Mouse (Mus musculus) heart, postnatal 0 days (tissue): ENCODE measurements at regions not wholly inside any gene's neighbourhood (a gene's known extent, or its start where the extent isn't known, plus 50 kb on each side); places are given as distances from the start of the nearest gene placed in this dataset.

Experiments
- CTCF ChIP-seq: IDR thresholded peaks from 2 replicates; pipeline ENCODE4 v1.5.1; 2016; ENCODE audit warnings: antibody characterized with exemption, control low read depth, low read depth
- EP300 ChIP-seq: IDR thresholded peaks from 2 replicates; pipeline ENCODE4 v1.6.1; 2016; ENCODE audit warnings: antibody characterized with exemption, low read depth

DNA sequence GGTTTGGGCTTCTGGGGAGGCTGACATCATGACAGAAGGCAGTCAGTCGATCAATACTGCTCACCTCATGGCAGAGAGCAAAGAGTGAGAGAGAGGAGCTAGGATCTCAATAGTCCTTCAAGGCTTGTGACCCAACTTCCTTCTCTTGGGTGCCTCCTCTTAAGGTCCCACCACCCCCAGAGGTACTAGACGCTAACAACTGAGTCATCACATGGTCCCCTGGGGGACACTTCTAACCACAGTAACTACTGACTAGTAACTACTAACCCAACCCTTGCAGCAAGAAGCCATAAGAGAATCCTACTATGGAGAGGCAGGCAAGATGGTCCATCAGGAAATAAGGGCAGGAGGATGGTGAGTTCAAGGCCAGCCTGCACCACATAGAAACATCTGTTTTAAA is 69.5 kb upstream of the Fbxo11 start:
- no peak for TF ChIP-seq CTCF
- no peak for TF ChIP-seq EP300
